Mouse (Mus musculus): ENCODE measurements at regions not wholly inside any gene's neighbourhood (a gene's known extent, or its start where the extent isn't known, plus 50 kb on each side); places are given as distances from the start of the nearest gene placed in this dataset.
A peak's percentile ranks its signal among the peaks of the same experiment; 100 is the strongest.

GRCm38 (mm10) chr3:60138319-60138718 lies 56.6 kb downstream of the Sucnr1 start:
- DNase-seq, result no peak
- intact Hi-C loops (cut with DNase I), result no loop called here

GRCm38 (mm10) chr3:60159865-60160264 lies 78.2 kb downstream of the Sucnr1 start:
- intact Hi-C loops (cut with DNase I), result loop anchor here (10.0 kb wide), 1 partner anchor 455 kb away; no protein-coding TSS in a partner anchor

DNA sequence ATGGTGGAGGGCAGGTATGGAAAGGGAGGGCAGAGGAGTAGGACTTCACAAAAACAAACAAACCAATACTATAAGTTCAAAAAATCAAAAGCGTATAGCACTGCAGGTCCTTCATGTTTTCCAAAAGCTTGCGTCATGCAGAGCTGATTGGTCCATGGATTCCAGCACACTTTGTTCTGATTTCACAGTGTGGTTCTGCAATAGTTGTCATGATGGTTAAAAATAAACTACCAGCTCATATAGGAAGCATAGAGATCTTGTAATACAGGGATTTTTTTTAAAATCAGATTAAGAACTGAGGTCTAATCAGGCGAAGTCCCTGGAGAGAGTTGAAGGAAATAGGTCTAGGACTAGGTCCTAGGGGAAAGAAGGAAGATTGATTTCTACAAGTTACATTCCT lies 86.0 kb downstream of the Sucnr1 start:
- DNase-seq, result peak; percentile 4 to 12
- intact Hi-C loops (cut with DNase I), result no loop called here

More at GRCm38 (mm10) chr3:60159865-60160264, 78.2 kb downstream of the Sucnr1 start:
- DNase-seq, result no peak

DNA sequence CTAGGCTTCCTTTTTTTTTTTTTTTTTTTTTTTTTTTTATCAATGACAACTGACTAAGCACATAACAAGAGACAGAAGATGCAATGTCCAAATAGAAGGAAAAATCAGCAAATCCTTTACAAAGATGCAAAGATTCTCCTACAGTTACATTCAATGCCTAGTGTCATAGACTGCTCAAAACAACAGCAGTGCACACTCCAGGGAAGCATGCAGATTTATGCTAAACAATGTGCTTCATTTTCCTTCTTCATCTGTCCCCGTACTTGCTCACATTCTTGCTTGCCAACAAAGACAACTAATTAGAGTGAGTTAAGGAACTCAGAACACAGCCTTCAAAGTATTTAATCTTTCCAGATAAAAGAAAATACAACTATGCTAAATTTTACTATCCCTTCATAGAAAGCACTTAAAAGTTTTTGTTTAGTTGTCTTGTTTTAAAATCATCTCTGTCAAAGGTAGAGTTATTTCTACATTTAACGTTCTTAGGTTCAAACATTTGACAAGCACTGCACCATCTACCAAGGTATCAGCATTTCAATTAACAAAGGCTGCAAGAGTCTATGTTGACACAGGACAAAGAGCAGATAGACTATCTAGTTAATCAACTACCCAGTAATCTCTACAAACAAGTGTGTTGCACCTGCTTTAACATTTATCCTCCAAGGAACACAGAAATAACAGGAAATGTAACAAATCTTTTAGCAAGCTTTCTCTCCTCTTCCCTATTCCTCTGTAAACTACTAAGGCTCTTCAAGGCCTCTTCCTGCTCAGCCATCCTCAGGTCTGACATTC lies 86.7 kb downstream of the Sucnr1 start:
- DNase-seq, result no peak
- intact Hi-C loops (cut with DNase I), result no loop called here

DNA sequence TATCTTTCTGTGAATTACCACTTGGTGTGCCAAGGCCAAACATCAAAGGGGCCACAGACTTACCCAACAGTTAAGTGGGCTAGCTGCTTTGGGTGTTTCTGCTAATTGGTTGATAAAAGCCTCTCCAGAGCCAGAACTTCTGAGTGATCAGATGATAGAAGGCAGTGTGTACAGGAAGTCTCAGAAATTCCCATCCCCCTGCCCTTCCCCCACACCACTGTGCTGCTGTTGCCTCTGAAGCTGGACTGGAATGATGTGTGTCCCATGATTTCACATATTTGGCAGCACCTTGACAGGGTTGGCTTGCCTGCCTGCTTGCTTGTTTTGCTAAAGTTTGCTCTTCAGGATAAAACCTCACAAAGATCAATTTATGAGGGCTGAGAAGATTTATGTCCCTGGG lies 87.9 kb downstream of the Sucnr1 start:
- intact Hi-C loops (cut with DNase I), result no loop called here
- DNase-seq, result peak; percentile 7 to 17

DNA sequence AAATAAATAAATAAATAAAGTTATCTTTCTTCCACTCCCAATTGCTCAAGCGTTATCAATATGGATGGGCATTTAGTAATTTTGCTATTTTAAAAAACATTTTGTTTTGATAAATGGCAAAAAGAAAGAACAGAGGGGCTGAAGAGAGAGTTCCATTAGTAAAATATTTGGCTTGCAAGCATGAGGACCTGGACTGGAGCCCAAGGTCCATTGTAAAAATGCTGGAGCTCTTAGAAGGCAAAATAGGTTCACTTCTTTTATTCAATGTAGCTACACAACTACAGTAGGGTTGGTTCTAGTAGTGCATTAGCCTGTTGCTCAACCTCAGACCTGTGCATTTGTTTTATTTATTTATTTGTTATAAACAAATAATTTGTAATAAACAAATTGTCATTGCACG lies 102.8 kb downstream of the Sucnr1 start:
- no peak for DNase-seq
- intact Hi-C loops (cut with DNase I), result no loop called here

DNA sequence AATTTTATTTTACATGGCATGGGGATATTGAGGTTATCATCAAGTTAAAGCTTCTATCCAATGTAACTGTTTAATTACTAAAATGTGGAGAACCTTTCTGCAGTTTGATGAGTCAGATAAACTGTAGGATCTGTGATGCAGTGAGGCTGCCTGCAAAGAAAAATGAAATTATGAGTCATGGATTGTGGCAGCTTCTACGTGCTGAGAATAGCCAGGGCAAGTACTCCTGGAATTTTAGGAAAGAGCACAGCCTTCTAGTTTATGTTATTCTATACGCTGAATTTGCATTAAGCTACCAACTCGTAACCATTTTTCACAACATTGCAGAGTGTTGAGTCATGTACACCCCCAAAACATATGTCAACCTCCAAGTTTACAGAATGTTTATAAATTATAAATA lies 114.4 kb downstream of the Sucnr1 start:
- DNase-seq, result no peak
- intact Hi-C loops (cut with DNase I), result no loop called here

GRCm38 (mm10) chr3:60207936-60208335 lies 126.3 kb downstream of the Sucnr1 start:
- intact Hi-C loops (cut with DNase I), result no loop called here
- DNase-seq, result no peak

DNA sequence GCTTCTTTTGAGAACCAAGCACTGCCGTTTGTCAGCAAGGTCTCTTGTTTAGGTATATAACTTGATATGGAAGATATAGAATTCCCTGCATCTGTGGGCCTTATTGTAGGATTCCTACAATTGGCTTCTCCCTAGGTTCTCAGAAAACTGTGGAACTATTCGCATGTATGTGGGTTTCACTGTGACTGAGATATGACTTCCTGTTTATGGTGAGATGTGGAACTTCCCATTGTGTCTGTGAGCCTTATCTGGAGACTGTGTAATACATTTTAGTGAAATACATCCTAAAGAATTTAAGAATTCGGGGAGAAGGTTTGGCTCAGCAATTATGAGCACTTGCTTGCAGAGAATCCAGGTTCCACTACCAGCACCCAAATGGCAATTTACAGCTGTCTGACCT lies 137.3 kb downstream of the Sucnr1 start:
- intact Hi-C loops (cut with DNase I), result no loop called here
- no peak for DNase-seq

- no peak for DNase-seq
- intact Hi-C loops (cut with DNase I), result no loop called here
Measured at GRCm38 (mm10) chr3:60240664-60241063, 159.0 kb downstream of the Sucnr1 start.

- intact Hi-C loops (cut with DNase I), result no loop called here
Measured at GRCm38 (mm10) chr3:60266666-60267415, 185.2 kb downstream of the Sucnr1 start.

GRCm38 (mm10) chr3:60267416-60268174 lies 185.9 kb downstream of the Sucnr1 start:
- DNase-seq, result no peak
- intact Hi-C loops (cut with DNase I), result no loop called here

More at GRCm38 (mm10) chr3:60266666-60267415, 185.2 kb downstream of the Sucnr1 start:
- no peak for DNase-seq

DNA sequence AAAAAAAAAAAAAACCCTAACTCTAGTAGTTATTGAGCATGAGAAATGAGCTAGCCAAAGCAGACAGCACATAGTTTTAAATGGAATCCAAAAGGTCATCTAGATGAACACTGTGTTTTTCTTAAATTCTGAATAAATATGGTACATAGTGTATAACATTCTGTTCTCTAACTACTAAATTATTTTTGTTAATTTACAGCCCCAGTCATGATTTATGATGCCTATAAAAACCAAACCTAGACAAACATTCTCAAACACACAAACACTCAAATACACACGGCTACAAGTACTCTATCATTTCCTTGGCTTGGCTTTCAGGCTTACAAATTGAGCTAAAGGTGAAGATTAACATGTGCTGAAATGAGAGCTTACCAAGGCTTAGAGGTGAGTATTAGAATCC lies 188.8 kb downstream of the Sucnr1 start:
- DNase-seq, result no peak
- intact Hi-C loops (cut with DNase I), result no loop called here

- intact Hi-C loops (cut with DNase I), result no loop called here
- DNase-seq, result no peak
Measured at GRCm38 (mm10) chr3:60273744-60274143, 192.1 kb downstream of the Sucnr1 start.

- DNase-seq, result no peak
- intact Hi-C loops (cut with DNase I), result no loop called here
Measured at GRCm38 (mm10) chr3:60275249-60275838, 193.7 kb downstream of the Sucnr1 start.

GRCm38 (mm10) chr3:60277791-60278190 lies 194.8 kb upstream of the Mbnl1 start:
- DNase-seq, result peak; percentile 15 to 17
- intact Hi-C loops (cut with DNase I), result no loop called here

DNA sequence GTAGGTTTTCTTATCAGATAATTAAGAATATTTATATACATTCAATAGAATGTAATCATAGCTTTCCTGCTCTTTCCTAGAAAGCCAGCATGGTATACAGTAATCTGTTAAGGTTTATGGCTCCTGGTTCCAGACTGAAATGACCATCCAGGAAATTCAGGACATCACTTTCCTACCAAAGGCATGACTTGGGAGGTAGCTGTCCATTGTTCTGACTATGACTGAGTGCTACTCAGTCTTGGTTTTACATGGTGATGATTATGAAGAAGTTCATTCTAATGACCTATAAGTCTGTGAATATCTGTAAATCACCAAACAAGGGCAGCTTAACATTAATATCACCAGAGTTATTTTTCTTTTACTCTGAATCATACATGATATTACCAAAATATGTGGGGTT lies 191.4 kb upstream of the Mbnl1 start:
- intact Hi-C loops (cut with DNase I), result no loop called here
- DNase-seq, result no peak

DNA sequence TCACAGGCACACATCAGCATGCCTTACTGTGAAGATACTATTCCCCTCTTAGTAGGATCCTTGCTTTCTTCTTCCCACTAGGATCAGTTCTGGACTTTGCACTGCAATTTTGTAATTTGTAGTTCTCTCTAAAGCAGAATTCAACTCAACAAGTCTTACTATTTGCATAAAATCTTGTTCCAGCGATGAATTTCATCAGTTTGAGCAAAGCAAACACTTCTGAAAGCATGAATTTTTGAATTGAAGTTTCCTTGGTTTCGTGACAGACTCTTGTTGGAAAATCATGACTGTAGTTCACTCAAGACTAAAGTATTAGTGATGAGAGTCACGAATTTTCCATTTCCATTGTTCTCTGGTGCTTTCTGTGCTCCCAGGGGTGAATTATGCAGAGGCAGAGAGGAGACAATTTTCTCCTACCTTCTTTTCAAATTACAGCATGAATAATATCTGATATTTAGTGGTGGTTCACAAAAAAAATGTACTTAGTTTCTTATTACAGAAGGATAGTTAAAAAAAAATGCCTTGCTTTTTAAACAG lies 190.6 kb upstream of the Mbnl1 start:
- intact Hi-C loops (cut with DNase I), result no loop called here
- no peak for DNase-seq

DNA sequence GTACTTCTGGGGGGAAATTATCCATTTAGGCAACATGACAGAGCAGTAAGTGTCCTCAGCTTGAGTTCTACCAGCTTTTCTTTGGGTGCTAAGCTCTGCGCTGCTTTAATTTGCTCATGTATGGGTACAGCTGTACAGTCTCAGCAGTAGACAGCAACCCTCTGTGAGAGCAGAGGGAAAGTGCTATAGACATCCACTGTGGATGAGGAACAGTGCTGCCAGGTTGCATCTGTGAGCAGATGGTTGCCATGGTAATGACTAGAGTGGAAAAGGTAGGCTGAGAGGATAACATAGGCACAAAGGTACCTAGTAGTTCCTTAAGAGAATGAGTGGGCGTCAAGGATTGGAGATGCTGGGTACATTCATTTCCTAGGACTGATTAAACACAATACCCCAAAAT lies 180.5 kb upstream of the Mbnl1 start:
- DNase-seq, result no peak
- intact Hi-C loops (cut with DNase I), result no loop called here

DNA sequence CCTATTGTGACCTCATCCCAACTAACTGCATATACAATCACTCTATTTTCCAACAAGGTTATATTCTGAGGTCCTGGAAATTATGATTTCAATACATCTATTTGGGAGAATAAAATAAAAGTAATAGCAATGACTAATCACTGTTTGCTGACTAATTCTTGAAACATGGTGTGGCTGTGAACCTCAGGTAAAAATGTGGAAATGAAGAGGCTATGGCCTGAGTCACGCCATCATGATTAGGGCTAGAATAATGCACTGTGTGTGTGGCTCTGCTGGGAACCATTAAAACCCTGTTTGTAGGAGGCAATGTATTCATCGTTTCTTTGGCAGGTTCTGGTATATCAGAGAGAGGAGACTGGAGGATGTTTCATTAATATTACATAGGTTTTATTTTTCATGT lies 179.7 kb upstream of the Mbnl1 start:
- intact Hi-C loops (cut with DNase I), result no loop called here
- DNase-seq, result no peak

- no peak for DNase-seq
- intact Hi-C loops (cut with DNase I), result no loop called here
Measured at GRCm38 (mm10) chr3:60305399-60305798, 167.2 kb upstream of the Mbnl1 start.

All from heart, postnatal 10 days (tissue).